Mouse (Mus musculus) granulocyte monocyte progenitor cell, adult 5-6 weeks (primary cell): ENCODE measurements around the gene Wbp1. TPM values are rescaled to one million over a fixed set of nuclear protein-coding genes. Genes with fewer than 3 reads are reported as not detected.
A peak's percentile ranks its signal among the peaks of the same experiment; 100 is the strongest.

Experiments used
- ATAC-seq: replicated peaks from 2 replicates; pipeline ENCODE4 v1.8.0; 2016; ENCODE audit warnings: mild to moderate bottlenecking, moderate TSS enrichment, inconsistent platforms; ENCODE audit not compliant: poor library complexity, severe bottlenecking
- total RNA-seq, 2 experiments: library from RNA; stranded (forward) in 1 of 2; stranded (reverse) in 1 of 2; fragments of 200-712, 200-1000 nt in 1 of 2; fragments of >200 nt in 1 of 2; fragmentation: Nextera tagmentation in 1 of 2; gene quantifications; 2 replicates each; pipeline ENCODE4 v1.2.3; 2014 to 2017

The Wbp1 gene
- total RNA-seq (2014; fragmentation: Nextera tagmentation) (31.4 and 38.9 TPM in 2 replicates), total RNA-seq (2017) (77.6 and 91.3 TPM in 2 replicates)

GRCm38 (mm10) chr6:83120930-83121862, at the start of gene Wbp1:
TSS of gene Wbp1 (minus strand) at chr6:83121559.
- peak; percentile 80 for ATAC-seq

- no peak for ATAC-seq
These were observed 49.7 kb upstream of the Wbp1 start for GRCm38 (mm10) chr6:83171063-83171462.

GRCm38 (mm10) chr6:83169872-83170271, 48.5 kb upstream of the Wbp1 start:
- ATAC-seq, result no peak

GRCm38 (mm10) chr6:83166243-83166630, 44.9 kb upstream of the Wbp1 start:
- no peak for ATAC-seq

- peak; percentile 75 for ATAC-seq
These were observed 44.4 kb upstream of the Wbp1 start, which contains the start of gene Dctn1 for GRCm38 (mm10) chr6:83165607-83166242. TSS of gene Dctn1 (plus strand) at chr6:83165920.

- peak; percentile 36; the same call in 1 of the 2 replicates for ATAC-seq
These were observed 43.8 kb upstream of the Wbp1 start for GRCm38 (mm10) chr6:83165026-83165606.

- peak; percentile 34 for ATAC-seq
These were observed 41.3 kb upstream of the Wbp1 start for GRCm38 (mm10) chr6:83162701-83163100.

- ATAC-seq, result peak; percentile 16; the same call in 1 of the 2 replicates
These were observed 40.7 kb upstream of the Wbp1 start for GRCm38 (mm10) chr6:83161921-83162641.

GRCm38 (mm10) chr6:83161442-83161841, 40.1 kb upstream of the Wbp1 start:
- no peak for ATAC-seq

GRCm38 (mm10) chr6:83159456-83159855, 38.1 kb upstream of the Wbp1 start:
- ATAC-seq, result 0 out of 2 replicates have a peak, but pooled peaks have one; percentile 15

- ATAC-seq, result peak; percentile 85
These were observed 34.9 kb upstream of the Wbp1 start, which contains the start of the genes Wdr54 and 1700003E16Rik for GRCm38 (mm10) chr6:83156259-83156684. TSS of gene Wdr54 (minus strand) at chr6:83156397. TSS of gene 1700003E16Rik (plus strand) at chr6:83156404.

- ATAC-seq, result 0 out of 2 replicates have a peak, but pooled peaks have one; percentile 6
These were observed 34.3 kb upstream of the Wbp1 start for GRCm38 (mm10) chr6:83155552-83156238.

- no peak for ATAC-seq
These were observed 32.1 kb upstream of the Wbp1 start for GRCm38 (mm10) chr6:83153485-83153884.

GRCm38 (mm10) chr6:83153038-83153437, 31.7 kb upstream of the Wbp1 start:
- ATAC-seq, result no peak

GRCm38 (mm10) chr6:83151721-83152120, 30.4 kb upstream of the Wbp1 start:
- no peak for ATAC-seq

- ATAC-seq, result no peak
These were observed 25.9 kb upstream of the Wbp1 start for GRCm38 (mm10) chr6:83147280-83147679.

GRCm38 (mm10) chr6:83145805-83146204, 24.4 kb upstream of the Wbp1 start:
- no peak for ATAC-seq

- ATAC-seq, result no peak
These were observed 23.9 kb upstream of the Wbp1 start for GRCm38 (mm10) chr6:83145209-83145608.

- ATAC-seq, result no peak
These were observed 21.5 kb upstream of the Wbp1 start for GRCm38 (mm10) chr6:83142886-83143285.
